Mouse (Mus musculus) heart, embryonic 10.5 days (tissue): Measurements from ENCODE around the gene Dtx3l. TPM values are rescaled to one million over a fixed set of nuclear protein-coding genes. Genes with fewer than 3 reads are reported as not detected.

Source experiments
- DNase-seq: peaks from one replicate; pipeline ENCODE4 v3.0.0-alpha.2; 2017; ENCODE audit warnings: low spot score
- H3K27ac ChIP-seq: fragments of 300-500 bp; sonication (generic); 2 replicates; pipeline ENCODE4 v1.5.1; 2016; ENCODE audit warnings: mild to moderate bottlenecking
- H3K27me3 ChIP-seq: fragments of 300-500 bp; sonication (generic); 2 replicates; pipeline ENCODE4 v1.6.1; 2016; ENCODE audit warnings: mild to moderate bottlenecking; ENCODE audit not compliant: poor library complexity, insufficient read depth, severe bottlenecking
- H3K36me3 ChIP-seq: fragments of 300-500 bp; sonication (generic); 2 replicates; pipeline ENCODE4 v1.6.1; 2016; ENCODE audit warnings: mild to moderate bottlenecking, moderate library complexity
- H3K4me1 ChIP-seq: fragments of 300-500 bp; sonication (generic); 2 replicates; pipeline ENCODE4 v1.6.1; 2016; ENCODE audit warnings: mild to moderate bottlenecking
- H3K4me3 ChIP-seq: fragments of 300-500 bp; sonication (generic); 2 replicates; pipeline ENCODE4 v1.5.1; 2016; ENCODE audit warnings: mild to moderate bottlenecking, moderate library complexity
- H3K9me3 ChIP-seq: fragments of 300-500 bp; sonication (generic); 2 replicates; pipeline ENCODE4 v1.6.1; 2016; ENCODE audit warnings: mild to moderate bottlenecking, moderate library complexity
- WGBS: fragments of 180-500 bp; shearing (Covaris S2); methylation state at CpG from one replicate; pipeline ENCODE4 v1.1.7; 2016; 5-methylcytosine and 5-hydroxymethylcytosine counted together
- polyA plus RNA-seq: library from polyadenylated mRNA; unstranded; fragments of >200 nt; fragmentation: Nextera tagmentation; extraction: Ambion mirVana; gene quantifications from 2 replicates; pipeline ENCODE4 v1.2.1, GENCODE M21; 2016

Gene Dtx3l
- polyA plus RNA-seq, 1 experiment from 2014 or later, result 2.0 TPM

DNA sequence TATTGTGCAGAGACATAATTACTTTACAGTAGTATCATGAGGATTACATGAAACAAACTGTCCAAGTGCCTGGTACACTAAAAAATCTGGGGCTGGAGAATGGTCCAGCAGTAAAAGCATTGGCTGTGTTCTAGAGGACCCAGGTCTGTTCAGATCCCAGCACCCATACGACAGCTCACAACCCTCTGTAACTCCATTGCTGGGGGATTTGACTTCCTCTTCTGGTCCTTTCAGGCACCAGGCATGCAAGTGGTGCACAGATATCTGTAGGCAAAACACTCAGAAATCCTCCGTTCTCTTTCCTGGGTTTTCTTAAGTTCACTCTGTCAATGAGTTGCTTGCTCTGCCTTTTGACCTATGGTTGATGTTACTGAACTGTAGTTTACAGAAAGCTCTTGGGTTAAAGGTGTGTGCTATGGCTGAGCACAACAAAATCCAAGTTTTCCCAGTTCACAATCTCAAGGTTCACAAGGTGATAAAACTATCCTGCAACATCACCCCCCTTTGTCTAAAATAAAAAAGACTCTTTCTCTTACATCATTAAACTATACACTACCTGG, 17.2 kb downstream of the Dtx3l start:
- no peaks in the 10 kb centered on the region for H3K27me3 ChIP-seq
- WGBS, result 75% methylated on average over 2 of the region's 2 CpGs
- H3K27ac ChIP-seq, result no peak overlapping the region
- no peaks in the 10 kb centered on the region for H3K4me1 ChIP-seq
- H3K36me3 ChIP-seq, result no peaks in the 10 kb centered on the region
- no peak for DNase-seq
- H3K9me3 ChIP-seq, result no peaks in the 10 kb centered on the region
- H3K4me3 ChIP-seq, result no peak overlapping the region

DNA sequence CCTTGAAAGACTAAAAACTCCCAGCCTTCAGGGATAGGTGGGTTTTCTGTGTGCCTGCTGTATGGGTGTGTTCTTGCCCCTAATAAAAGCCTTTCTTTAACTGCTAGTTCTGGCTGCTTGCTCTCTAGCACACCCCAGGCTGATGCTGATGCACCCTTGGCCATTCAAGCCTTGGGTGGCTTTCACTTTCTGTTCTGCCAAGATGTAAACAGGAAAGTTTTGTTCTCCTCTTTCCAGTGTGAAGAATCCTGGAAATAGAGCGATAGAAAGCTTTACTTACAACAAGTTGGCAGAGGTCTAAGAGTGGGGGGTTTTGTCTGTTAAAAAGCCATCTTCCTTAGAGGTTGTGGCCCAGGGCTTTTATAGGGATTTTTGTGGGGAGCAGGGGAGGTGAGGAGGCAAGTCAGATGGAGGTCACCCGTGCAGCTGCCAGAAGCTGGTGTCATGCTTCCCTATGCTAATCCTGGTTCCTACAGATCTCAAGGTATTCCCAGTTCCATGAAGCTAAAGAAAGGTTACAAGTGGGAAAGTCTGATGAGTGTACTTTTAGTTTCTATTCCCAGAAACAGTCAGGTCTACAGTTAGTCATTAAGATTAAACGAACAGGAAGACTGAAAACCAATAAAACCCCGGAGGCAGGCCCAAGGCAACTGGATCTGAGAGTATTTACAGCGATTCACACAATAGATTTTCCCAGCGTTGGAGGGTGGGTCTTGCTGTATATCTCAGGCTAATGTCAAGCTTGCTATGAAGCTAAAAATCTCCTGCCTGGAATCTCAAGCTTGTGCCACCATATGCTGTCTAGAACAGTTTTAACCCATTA, 20.0 kb downstream of the Dtx3l start:
- no peak overlapping the region for H3K4me3 ChIP-seq
- no peaks in the 10 kb centered on the region for H3K27me3 ChIP-seq
- no peak overlapping the region for H3K27ac ChIP-seq
- 80% methylated on average over 6 of the region's 6 CpGs for WGBS
- no peaks in the 10 kb centered on the region for H3K4me1 ChIP-seq
- DNase-seq, result no peak
- no peaks in the 10 kb centered on the region for H3K9me3 ChIP-seq
- H3K36me3 ChIP-seq, result no peaks in the 10 kb centered on the region

DNA sequence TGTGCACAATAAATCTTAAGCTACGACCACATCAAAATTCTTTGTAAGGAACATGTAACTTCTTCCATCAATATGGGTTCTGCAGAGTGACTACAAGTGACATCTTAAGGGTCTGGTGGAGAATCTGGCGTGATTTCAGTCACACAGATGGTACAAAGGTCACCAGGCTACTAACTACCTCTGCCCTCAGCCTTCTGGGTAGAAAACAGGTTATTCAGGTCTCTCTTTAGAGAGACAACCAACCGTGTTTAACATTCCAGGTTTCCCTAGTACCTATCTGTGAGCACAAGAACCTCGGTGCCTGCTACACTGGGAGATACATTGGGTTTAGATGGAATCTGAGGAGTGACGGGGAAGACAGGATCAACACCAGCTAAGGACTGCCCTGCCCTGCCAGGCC, 24.6 kb downstream of the Dtx3l start:
- H3K36me3 ChIP-seq, result no peaks in the 10 kb centered on the region
- no peaks in the 10 kb centered on the region for H3K27me3 ChIP-seq
- no peak for DNase-seq
- H3K4me3 ChIP-seq, result no peak overlapping the region
- H3K27ac ChIP-seq, result no peak overlapping the region
- H3K9me3 ChIP-seq, result no peaks in the 10 kb centered on the region
- no peaks in the 10 kb centered on the region for H3K4me1 ChIP-seq
- 65% methylated on average over 5 of the region's 5 CpGs for WGBS

DNA sequence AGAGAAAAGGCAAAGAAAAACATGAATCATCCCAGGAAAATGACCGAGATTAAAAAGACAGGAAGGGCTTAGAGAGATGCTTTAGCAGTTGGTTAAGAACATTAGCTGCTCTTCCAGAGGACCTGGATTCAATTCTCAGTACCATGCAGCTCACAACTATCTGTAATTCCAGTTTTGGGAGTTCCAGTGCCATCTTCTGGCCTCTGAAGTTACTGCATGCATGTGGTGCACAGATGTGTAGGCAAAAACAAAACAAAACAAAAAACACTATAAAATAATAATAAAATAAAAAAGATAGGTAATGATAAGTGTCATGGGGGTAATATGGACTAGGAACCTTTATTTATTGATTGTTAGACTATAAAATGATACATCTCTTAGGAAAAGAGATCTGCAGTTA, 25.4 kb downstream of the Dtx3l start:
- Histone ChIP-seq H3K36me3 (no peaks in the 10 kb centered on the region), H3K4me1 (no peaks in the 10 kb centered on the region), H3K4me3 (no peak overlapping the region), H3K27me3 (no peaks in the 10 kb centered on the region), H3K27ac (no peak overlapping the region), H3K9me3 (no peaks in the 10 kb centered on the region)
- WGBS, result 56% methylated on average over 1 of the region's 1 CpGs
- DNase-seq, result no peak

DNA sequence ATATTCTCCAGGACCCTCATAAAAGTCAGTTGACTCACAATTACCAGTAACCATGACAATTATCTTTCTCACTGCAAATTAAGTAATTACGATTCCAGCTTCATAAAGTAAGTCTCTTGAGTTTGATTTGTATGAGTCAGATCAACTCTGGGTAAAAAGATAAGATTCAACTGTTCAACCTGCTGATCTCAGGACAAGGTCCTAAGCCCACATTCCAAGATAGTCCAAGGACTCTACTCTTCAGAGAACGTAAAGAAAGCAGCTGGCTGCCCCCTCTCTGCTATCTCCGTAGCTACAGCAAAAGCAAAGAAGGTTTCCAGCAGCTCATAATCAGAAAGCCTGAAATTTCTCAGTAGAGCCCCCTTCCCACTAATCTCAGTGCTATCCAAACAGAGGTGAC, 27.5 kb downstream of the Dtx3l start:
- 50% methylated on average over 3 of the region's 3 CpGs for WGBS
- H3K4me3 ChIP-seq, result no peak overlapping the region
- no peak overlapping the region for H3K27ac ChIP-seq

DNA sequence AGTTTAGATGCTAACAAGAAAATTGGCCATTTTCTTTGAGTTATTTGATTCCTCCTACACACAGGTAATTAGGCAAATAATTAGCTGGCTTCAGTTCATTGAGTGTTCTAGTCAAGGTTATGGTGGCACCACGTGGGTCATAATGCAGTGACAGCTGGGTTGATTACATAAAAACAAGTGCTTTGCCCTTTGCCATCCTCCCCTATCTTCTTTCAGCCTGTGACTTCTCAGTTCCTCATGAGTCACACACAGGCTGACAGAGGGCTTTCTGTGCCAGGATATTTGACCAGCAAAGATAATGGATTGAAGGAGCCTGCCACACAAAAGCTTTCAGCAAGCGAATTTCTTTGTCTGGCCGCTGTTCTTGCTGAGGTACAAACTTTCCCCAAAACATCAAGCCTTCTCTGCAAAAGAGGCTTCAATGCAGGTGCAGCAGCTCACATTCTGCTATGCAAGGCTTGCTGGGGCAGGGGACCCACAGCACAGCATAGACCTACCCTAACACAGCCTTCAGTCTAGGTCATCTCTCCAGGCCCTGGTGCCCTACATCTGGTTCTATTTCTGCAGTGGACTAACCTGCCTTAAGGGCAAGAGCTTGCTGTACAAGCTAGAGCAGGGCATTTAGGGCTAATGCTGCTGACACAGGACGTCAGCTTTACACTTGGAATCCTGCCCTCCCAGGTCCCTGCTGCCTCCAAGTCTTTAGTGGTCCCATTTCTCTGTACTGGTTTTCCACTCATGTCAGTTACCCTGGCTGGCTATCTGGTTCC, 31.3 kb downstream of the Dtx3l start:
- no peaks in the 10 kb centered on the region for H3K36me3 ChIP-seq
- no peak overlapping the region for H3K27ac ChIP-seq
- H3K4me1 ChIP-seq, result no peaks in the 10 kb centered on the region
- no peak overlapping the region for H3K4me3 ChIP-seq
- no peak for DNase-seq
- no peaks in the 10 kb centered on the region for H3K27me3 ChIP-seq
- 60% methylated on average over 4 of the region's 4 CpGs for WGBS
- H3K9me3 ChIP-seq, result no peaks in the 10 kb centered on the region

More for the DNA sequence above, 27.5 kb downstream of the Dtx3l start:
- Histone ChIP-seq H3K27me3 (no peaks in the 10 kb centered on the region), H3K4me1 (no peaks in the 10 kb centered on the region), H3K36me3 (no peaks in the 10 kb centered on the region), H3K9me3 (no peaks in the 10 kb centered on the region)
- DNase-seq, result no peak

DNA sequence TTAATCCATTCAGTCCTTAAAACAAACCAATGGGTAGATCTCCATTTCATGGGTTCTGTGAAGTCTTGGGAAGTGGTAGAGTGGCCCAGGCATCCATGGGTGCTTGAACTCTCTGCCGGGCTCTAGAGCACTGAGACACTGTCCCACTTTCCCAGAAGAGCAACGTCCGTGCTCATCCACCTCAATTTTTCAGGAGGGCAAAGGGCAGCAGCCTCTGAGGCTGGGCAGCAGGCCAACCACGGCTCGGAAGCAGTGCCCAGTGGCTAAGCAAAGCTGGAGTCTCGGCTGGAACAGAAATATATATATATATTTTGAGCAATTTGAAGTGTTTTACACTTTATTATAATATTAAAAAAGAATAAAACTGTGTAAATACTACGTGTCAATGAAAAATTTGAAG, 32.1 kb downstream of the Dtx3l start:
- no peak overlapping the region for H3K27ac ChIP-seq
- no peak overlapping the region for H3K4me3 ChIP-seq
- no peak for DNase-seq
- H3K9me3 ChIP-seq, result no peaks in the 10 kb centered on the region
- 80% methylated on average over 7 of the region's 7 CpGs for WGBS
- H3K27me3 ChIP-seq, result no peaks in the 10 kb centered on the region
- H3K36me3 ChIP-seq, result no peaks in the 10 kb centered on the region
- no peaks in the 10 kb centered on the region for H3K4me1 ChIP-seq

DNA sequence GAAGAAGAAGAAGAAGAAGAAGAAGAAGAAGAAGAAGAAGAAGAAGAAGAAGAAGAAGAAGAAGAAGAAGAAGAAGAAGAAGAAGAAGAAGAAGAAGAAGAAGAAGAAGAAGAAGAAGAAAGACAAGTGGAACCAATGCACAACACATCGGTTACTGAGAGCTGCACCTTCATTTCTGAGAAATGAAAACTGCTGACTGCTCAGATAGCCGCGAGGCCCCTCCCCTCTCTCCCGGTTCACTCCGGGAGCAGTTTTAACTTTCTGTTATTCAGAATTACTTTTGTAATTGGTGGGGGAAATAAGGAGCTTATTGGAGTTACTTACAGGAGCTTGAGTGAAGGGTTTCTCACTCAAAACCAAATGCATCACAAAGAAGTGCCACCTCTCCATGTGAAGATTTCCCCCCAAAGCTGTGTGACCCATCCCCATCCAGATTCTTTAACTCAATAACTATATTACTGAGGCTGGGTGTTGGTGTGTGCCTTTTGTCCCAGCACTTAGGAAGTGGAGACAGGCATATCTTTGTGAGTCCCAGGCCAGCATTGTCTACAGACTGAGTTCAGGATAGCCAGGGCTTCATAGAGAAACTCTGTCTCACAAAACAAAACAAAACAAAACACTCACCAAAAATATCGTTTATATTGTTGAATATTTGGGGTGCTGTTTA, 33.0 kb downstream of the Dtx3l start:
- Histone ChIP-seq H3K4me3 (no peak overlapping the region), H3K4me1 (no peaks in the 10 kb centered on the region), H3K27ac (no peak overlapping the region), H3K9me3 (no peaks in the 10 kb centered on the region), H3K27me3 (no peaks in the 10 kb centered on the region), H3K36me3 (no peaks in the 10 kb centered on the region)
- 80% methylated on average over 6 of the region's 6 CpGs for WGBS
- DNase-seq, result no peak

DNA sequence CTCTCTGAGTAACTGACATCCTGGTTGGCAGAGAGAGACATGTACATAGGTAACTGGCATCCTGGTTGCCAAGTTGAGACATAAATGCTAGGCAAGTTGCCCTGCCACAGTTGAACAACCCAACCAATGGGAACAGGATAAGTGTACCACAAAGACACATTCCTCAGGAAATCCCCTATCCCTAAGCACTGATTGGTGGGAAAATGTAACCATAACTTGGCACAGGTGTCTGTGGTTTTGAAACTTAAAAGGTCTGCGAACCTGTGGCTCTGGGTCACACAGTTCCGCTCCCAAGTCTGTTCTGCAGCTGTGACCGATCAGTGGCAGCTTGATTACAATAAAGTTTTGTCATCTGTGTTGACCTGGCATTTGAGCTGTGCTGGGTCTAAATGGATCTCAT, 33.6 kb downstream of the Dtx3l start:
- Histone ChIP-seq H3K36me3 (no peaks in the 10 kb centered on the region), H3K4me1 (no peaks in the 10 kb centered on the region), H3K27ac (no peak overlapping the region), H3K27me3 (no peaks in the 10 kb centered on the region), H3K4me3 (no peak overlapping the region), H3K9me3 (no peaks in the 10 kb centered on the region)
- no peak for DNase-seq
- 90% methylated on average over 3 of the region's 3 CpGs for WGBS

DNA sequence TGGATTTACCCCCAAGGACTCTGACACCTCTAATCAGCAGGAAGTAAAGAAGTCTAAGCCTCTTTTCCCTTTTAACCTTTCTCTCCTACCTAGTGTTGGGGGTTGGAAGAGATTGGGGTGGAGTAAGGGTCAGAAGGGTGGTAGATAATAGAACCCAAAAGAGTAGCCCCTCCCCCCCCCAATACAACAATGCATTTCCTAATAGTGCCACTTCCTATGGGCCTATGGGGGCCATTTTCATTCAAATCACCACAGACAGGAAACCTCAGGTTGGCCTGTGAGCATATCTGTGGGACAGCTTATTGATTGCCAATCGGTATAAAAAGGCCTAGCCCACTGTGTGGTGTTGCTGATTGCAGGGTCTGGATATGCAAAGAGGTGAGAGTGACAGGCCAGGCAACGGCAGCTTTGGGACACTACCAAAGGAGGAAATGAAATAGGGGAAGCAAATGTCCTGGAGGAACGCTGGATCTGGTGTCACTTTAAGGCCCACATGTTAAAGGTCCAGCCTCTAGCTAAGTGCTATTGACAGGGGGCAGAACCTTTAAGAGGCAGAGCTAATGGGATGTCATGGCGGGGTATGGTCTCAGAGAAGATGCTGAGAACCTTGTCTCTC, 34.7 kb downstream of the Dtx3l start:
- 73% methylated on average over 4 of the region's 4 CpGs for WGBS
- no peaks in the 10 kb centered on the region for H3K36me3 ChIP-seq
- no peak for DNase-seq
- no peak overlapping the region for H3K27ac ChIP-seq
- no peak overlapping the region for H3K4me3 ChIP-seq
- H3K27me3 ChIP-seq, result no peaks in the 10 kb centered on the region
- H3K9me3 ChIP-seq, result no peaks in the 10 kb centered on the region
- H3K4me1 ChIP-seq, result no peaks in the 10 kb centered on the region

DNA sequence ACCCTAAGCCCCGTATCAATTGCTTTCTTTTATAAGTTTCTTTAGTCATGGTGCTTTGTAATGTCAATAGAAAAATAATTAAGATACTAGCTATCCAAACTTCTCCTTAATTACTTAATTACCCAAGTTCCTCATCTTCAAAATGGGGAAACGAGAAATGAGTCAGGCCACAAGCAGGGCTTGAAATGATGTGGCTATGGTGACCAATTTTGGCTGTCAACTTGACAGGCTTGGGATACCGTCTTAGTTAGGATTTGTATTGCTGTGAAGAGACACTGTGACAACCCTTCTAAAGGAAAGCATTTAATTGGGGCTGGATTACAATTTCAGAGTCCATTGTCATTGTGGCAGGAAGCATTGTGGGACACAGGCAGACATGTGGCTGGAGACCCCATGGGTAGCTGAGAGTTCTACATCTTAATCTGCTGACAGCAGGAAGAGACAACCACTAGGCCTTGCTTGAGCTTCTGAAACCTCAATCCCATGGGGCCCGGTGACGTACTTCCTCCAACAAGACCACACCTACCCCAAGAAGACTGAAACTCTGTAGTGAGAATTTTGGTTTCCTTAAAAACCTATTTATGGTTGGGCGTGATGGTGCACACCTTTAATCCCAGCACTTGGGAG, 35.8 kb downstream of the Dtx3l start:
- Histone ChIP-seq H3K27ac (no peak overlapping the region), H3K4me3 (no peak overlapping the region), H3K36me3 (no peaks in the 10 kb centered on the region), H3K9me3 (no peaks in the 10 kb centered on the region), H3K27me3 (no peaks in the 10 kb centered on the region), H3K4me1 (no peaks in the 10 kb centered on the region)
- DNase-seq, result no peak
- WGBS, result 83% methylated on average over 6 of the region's 6 CpGs

DNA sequence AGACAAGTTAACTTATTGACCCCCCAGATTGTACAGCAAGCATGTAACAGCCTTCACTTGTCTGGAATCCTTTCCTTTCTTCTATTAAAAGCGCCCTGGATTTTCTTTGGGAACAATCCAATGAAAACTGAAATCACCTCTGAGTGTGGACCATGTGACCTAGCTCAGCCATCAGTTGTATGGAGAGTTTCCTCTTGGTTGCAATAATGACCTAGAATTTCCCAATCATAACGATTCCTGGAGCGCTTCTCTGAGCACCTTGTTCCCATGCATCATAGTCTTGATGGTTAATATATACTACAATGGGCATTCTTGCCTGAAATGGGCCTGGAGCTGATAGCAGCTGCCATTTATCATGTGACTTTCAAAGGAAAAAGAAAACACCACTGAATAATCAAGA, 38.4 kb downstream of the Dtx3l start:
- 84% methylated on average over 3 of the region's 3 CpGs for WGBS
- no peaks in the 10 kb centered on the region for H3K27me3 ChIP-seq
- no peak overlapping the region for H3K4me3 ChIP-seq
- H3K27ac ChIP-seq, result no peak overlapping the region
- 0 out of 2 replicates have a peak, but pooled peaks cover 4% of the 10 kb centered on the region for H3K9me3 ChIP-seq
- DNase-seq, result no peak
- H3K36me3 ChIP-seq, result no peaks in the 10 kb centered on the region
- no peaks in the 10 kb centered on the region for H3K4me1 ChIP-seq
